Mouse (Mus musculus): Measurements from ENCODE around the gene Tspan9.

- TF ChIP-seq EP300 (IDR thresholded peaks at IDR 0.05; ENCODE audit: low read depth) = no peak
- no peak for TF ChIP-seq CTCF (IDR thresholded peaks at IDR 0.05; ENCODE audit: low read depth)
These were observed 113.7 kb downstream of the Tspan9 start for GRCm38 (mm10) chr6:128029517-128030348.
